Mouse (Mus musculus): ENCODE data around the gene 9530068E07Rik. TPM values are rescaled to one million over a fixed set of nuclear protein-coding genes. Genes with fewer than 3 reads are reported as not detected.

The 9530068E07Rik gene
- polyA plus RNA-seq, 1 experiment from 2014 or later = 122 TPM

DNA sequence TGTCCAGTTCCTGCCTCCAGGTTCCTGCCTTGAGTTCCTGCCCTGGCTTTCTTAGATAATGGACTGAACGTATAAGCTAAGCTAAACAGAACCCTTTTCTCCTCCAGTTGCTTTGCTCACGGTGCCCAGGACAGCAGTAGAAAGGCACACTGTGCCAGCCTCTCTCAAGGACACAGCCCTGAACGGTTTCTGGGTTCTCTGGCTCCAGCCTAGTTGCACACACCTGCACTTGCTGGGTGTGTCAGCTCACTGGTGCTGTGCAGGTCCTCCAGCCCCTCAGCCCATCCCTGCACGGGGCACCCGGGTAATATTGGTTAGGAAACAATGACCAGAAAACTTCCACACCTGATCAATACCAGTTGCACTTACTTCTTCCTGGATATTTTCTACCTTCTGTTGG, 35.9 kb downstream of the 9530068E07Rik start:
- Histone ChIP-seq H3K4me3 (replicated peaks) (no peak overlapping the region), H3K27ac (replicated peaks) (no peak overlapping the region), H3K4me2 (no peak overlapping the region), H3K9me3 (replicated peaks) (no peaks in the 10 kb centered on the region), H3K27me3 (replicated peaks) (peaks cover 29% of the 10 kb centered on the region), H3K9ac (replicated peaks) (no peak overlapping the region), H3K4me1 (peaks cover 12% of the 10 kb centered on the region), H3K36me3 (no peaks in the 10 kb centered on the region)
- WGBS = 85% methylated on average over 5 of the region's 5 CpGs
- no peak for ATAC-seq (ENCODE audit: low FRiP score)

DNA sequence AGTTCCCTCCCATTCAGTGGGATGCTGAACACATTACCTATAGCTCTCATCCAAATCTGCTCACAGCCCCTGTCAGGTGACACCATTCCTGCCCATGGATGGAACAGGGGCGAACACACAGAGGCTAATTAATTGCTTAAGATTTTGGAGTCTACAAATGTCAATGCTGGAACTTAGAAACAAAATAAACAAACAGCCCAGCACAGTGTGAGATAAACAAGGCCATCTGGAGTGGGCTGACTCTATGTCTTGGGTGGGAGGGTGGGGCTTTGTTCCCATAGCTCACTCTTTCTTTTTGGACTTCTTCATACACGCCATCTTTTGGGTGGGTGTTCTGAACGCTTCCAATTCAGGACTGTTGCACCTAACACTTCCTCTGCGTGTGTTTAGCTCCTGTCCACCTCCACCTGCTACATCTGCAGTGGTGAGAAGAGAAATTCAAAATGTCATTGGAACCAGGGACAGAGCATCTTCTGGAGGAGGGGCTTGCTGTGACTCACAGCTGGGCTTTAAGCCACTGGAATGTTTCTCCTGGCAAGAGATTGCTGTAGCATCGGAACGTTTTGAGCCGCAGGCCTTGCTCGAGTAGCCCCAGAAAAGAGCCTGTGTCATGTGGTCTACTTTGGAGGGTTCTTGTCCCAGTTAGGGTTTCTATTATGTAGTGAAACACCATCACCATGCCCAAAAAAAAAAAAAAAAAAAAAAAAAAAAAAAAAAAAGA, 37.0 kb downstream of the 9530068E07Rik start:
- ATAC-seq (ENCODE audit: low FRiP score) = no peak

DNA sequence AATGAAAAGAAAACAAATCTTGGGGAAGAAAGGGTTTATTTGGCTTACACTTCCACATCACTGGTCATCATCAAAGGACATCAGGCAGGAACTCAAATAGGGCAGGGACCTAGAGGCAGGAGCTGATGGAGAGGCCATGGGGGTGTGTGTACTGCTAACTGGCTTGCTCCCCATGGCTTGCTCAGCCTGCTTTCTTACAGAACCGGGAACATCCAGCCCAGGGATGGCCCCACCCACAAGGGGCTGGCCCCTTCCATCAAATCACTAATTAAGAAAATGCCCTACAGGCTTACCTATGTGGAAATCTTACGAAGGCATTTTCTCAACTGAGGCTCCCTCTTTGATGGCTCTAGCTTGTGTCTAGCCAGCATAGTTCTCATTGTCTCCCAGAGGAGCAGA, 37.6 kb downstream of the 9530068E07Rik start:
- peaks cover 21% of the 10 kb centered on the region for H3K4me1 ChIP-seq
- H3K36me3 ChIP-seq = no peaks in the 10 kb centered on the region
- ATAC-seq (ENCODE audit: low FRiP score) = no peak
- H3K4me3 ChIP-seq (replicated peaks) = no peak overlapping the region
- H3K9me3 ChIP-seq (replicated peaks) = no peaks in the 10 kb centered on the region
- no peak overlapping the region for H3K4me2 ChIP-seq
- no peak overlapping the region for H3K27ac ChIP-seq (replicated peaks)
- peaks cover 35% of the 10 kb centered on the region for H3K27me3 ChIP-seq (replicated peaks)
- H3K9ac ChIP-seq (replicated peaks) = no peak overlapping the region
- WGBS = 73% methylated on average over 2 of the region's 2 CpGs

More for the DNA sequence above, 37.0 kb downstream of the 9530068E07Rik start:
- Histone ChIP-seq H3K27me3 (replicated peaks) (peaks cover 33% of the 10 kb centered on the region), H3K4me3 (replicated peaks) (no peak overlapping the region), H3K4me1 (peaks cover 20% of the 10 kb centered on the region), H3K4me2 (no peak overlapping the region), H3K9ac (replicated peaks) (no peak overlapping the region), H3K9me3 (replicated peaks) (no peaks in the 10 kb centered on the region), H3K36me3 (no peaks in the 10 kb centered on the region), H3K27ac (replicated peaks) (no peak overlapping the region)
- 86% methylated on average over 8 of the region's 8 CpGs for WGBS

DNA sequence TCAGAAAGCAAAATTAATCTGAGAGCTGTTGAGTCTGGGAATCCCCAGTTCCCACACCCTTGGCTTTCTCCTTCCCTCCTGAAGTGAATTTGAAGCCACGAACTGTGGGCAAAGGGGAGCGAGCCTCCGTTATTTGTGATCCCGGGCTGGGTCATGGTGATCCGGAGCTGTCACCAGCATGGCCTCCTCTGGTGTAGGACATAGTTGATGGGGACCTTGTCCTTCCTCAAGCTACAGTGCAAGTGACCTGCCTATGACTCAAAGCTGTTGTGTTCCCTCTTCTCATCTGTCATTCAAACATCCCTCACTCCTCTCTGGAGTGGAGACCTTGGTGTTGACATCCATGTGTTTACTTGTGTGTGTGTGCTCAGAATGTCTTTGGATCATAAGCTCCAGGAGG, 39.2 kb downstream of the 9530068E07Rik start:
- WGBS = 91% methylated on average over 5 of the region's 5 CpGs
- H3K27me3 ChIP-seq (replicated peaks) = peaks cover 27% of the 10 kb centered on the region
- H3K36me3 ChIP-seq = no peaks in the 10 kb centered on the region
- no peak overlapping the region for H3K27ac ChIP-seq (replicated peaks)
- ATAC-seq (ENCODE audit: low FRiP score) = no peak
- no peak overlapping the region for H3K9ac ChIP-seq (replicated peaks)
- H3K4me1 ChIP-seq = peaks cover 21% of the 10 kb centered on the region
- no peak overlapping the region for H3K4me2 ChIP-seq
- H3K4me3 ChIP-seq (replicated peaks) = no peak overlapping the region
- H3K9me3 ChIP-seq (replicated peaks) = no peaks in the 10 kb centered on the region

DNA sequence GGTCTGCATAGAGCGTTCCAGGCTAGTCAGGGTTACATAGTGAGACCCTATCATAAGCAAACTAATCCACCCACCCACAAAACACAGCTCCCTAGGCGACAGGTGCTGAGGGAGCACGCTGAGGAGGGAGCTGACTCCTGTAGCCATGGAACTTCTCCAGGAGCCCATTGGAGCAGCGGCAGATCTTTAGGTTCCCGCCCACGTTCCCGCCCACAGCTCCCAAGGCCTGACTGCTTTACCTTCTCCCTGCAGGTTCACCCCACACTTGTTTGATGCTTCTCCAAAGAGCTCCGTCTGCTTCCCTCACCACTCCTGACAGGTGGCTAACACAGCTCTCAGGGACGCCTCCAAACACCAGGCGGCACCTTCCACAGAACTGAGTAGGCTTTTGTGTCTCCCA, 40.9 kb downstream of the 9530068E07Rik start:
- peak; percentile 28 for ATAC-seq (ENCODE audit: low FRiP score)
- Histone ChIP-seq H3K27me3 (replicated peaks) (peaks cover 22% of the 10 kb centered on the region), H3K27ac (replicated peaks) (no peak overlapping the region), H3K4me1 (peaks cover 24% of the 10 kb centered on the region), H3K36me3 (no peaks in the 10 kb centered on the region), H3K4me3 (replicated peaks) (no peak overlapping the region), H3K9me3 (replicated peaks) (no peaks in the 10 kb centered on the region), H3K9ac (replicated peaks) (no peak overlapping the region), H3K4me2 (0 out of 2 replicates have a peak overlapping the region, but pooled peaks have one; percentile 11)
- WGBS = 22% methylated on average over 10 of the region's 10 CpGs

DNA sequence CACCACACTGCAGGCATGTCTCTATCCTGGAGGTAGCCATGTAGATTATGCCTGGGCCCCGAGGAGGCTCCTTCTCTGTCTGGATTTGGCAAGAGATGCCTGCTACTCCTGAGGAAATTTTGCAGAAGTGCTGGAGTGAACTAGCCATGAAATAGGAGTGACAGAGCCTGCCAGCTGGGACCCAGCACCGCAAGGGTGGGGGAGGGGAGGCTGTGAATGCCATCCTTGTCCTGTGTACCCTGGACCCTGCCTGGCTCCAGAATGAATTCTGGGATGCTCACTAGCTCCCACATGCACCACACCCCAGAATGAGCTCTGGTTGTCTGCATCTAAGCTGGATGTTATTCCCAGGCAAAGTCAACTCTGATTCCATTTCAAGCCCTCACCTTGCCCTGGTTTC, 44.9 kb downstream of the 9530068E07Rik start:
- Histone ChIP-seq H3K4me3 (replicated peaks) (no peak overlapping the region), H3K36me3 (no peaks in the 10 kb centered on the region), H3K9ac (replicated peaks) (no peak overlapping the region), H3K27me3 (replicated peaks) (peaks cover 26% of the 10 kb centered on the region), H3K27ac (replicated peaks) (no peak overlapping the region), H3K4me1 (peaks cover 24% of the 10 kb centered on the region), H3K9me3 (replicated peaks) (no peaks in the 10 kb centered on the region), H3K4me2 (no peak overlapping the region)
- ATAC-seq (ENCODE audit: low FRiP score) = no peak
- WGBS = 50% methylated on average over 2 of the region's 2 CpGs

DNA sequence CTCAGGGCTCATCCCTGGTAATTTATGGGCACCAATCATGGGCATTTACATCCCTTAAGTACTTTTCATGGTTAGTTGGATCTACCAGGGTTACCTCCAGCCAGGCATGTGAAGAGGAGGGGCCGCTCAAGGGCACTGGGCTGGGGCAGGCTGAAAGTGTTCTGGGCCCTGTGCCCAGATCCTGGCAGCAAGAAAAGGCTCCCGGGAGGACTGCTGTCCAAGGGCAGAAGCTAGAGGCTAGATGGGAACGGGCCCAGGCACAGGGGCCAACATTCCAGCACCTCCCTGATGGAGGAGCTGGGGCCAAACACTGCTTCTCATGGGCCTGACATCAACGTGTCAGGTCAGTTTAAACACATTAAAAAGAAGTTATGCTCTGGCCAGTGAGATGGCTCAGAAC, 51.0 kb downstream of the 9530068E07Rik start:
- Histone ChIP-seq H3K27ac (replicated peaks) (no peak overlapping the region), H3K4me1 (peaks cover 6% of the 10 kb centered on the region; the same call in 1 of the 2 replicates), H3K36me3 (no peaks in the 10 kb centered on the region), H3K27me3 (replicated peaks) (peaks cover 18% of the 10 kb centered on the region; the same call in 1 of the 2 replicates), H3K4me3 (replicated peaks) (no peak overlapping the region), H3K9ac (replicated peaks) (no peak overlapping the region), H3K9me3 (replicated peaks) (no peaks in the 10 kb centered on the region), H3K4me2 (no peak overlapping the region)
- ATAC-seq (ENCODE audit: low FRiP score) = peak; percentile 80
- WGBS = 17% methylated on average over 4 of the region's 4 CpGs

DNA sequence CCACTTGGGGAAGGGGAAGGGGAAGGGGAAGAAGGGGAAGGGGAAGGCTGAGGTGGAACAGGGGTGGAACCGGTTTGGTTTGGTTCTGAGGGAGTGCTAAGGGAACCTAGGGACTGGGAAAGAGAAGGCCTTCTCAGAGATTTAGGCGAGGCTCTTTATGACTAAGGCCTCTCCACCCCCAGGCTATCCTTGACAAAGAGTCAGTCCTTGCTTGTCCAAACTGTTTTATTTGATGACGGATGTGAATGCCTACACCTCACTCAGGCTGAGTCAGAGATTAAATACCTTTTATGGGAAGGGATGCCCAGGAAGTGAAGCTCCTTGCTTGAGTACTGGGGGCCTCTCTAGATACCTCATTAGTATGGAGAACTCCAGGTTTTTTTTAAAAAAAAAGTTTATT, 52.8 kb downstream of the 9530068E07Rik start:
- no peak overlapping the region for H3K27ac ChIP-seq (replicated peaks)
- H3K9me3 ChIP-seq (replicated peaks) = no peaks in the 10 kb centered on the region
- peaks cover 6% of the 10 kb centered on the region; the same call in 1 of the 2 replicates for H3K4me1 ChIP-seq
- ATAC-seq (ENCODE audit: low FRiP score) = no peak
- no peak overlapping the region for H3K4me2 ChIP-seq
- 56% methylated on average over 3 of the region's 3 CpGs for WGBS
- no peaks in the 10 kb centered on the region for H3K36me3 ChIP-seq
- H3K4me3 ChIP-seq (replicated peaks) = no peak overlapping the region
- no peak overlapping the region for H3K9ac ChIP-seq (replicated peaks)
- H3K27me3 ChIP-seq (replicated peaks) = peaks cover 18% of the 10 kb centered on the region; the same call in 1 of the 2 replicates

DNA sequence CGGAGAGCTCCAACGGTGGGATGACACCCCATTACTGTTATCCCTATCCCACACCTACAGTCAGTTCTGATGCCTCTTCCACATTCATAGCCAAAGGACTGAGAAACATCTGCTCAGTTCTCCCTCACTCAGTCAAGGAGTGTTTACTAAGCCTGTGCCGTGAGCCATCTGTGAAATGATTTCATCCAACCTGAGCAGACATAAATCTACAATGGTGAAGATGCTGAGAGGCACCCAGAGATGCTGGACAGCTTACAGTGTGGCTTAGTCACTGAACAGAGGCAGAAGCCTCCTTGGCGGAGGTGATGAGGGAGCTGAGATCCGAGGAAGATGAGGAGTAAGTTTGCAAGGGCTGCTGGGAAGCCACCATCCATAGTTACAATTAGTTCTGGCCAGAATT, 62.1 kb downstream of the 9530068E07Rik start:
- 85% methylated on average over 5 of the region's 5 CpGs for WGBS
- no peak overlapping the region for H3K27ac ChIP-seq (replicated peaks)

More for the DNA sequence above, 62.1 kb downstream of the 9530068E07Rik start:
- H3K9ac ChIP-seq (replicated peaks) = no peak overlapping the region
- no peak overlapping the region for H3K4me3 ChIP-seq (replicated peaks)
- H3K36me3 ChIP-seq = no peaks in the 10 kb centered on the region
- peaks cover 4% of the 10 kb centered on the region; the same call in 1 of the 2 replicates for H3K4me1 ChIP-seq
- no peak for ATAC-seq (ENCODE audit: low FRiP score)
- H3K4me2 ChIP-seq = no peak overlapping the region
- no peaks in the 10 kb centered on the region for H3K27me3 ChIP-seq (replicated peaks)
- H3K9me3 ChIP-seq (replicated peaks) = no peaks in the 10 kb centered on the region

Other genes with a start within 250 kb of the 9530068E07Rik start
- gene Olfr1371, start 182.4 kb upstream of the 9530068E07Rik start, polyA plus RNA-seq (2015; fragmentation: Nextera tagmentation; extraction: Ambion mirVana) = not detected in 2 replicates
- gene Skp1a, start 164.4 kb upstream of the 9530068E07Rik start, polyA plus RNA-seq (2015; fragmentation: Nextera tagmentation; extraction: Ambion mirVana) = 1,008 and 1,082 TPM in 2 replicates
- 5.0 and 50.9 TPM in 2 replicates for gene Tcf7, start 113.4 kb upstream of the 9530068E07Rik start, polyA plus RNA-seq (2015; fragmentation: Nextera tagmentation; extraction: Ambion mirVana)
- gene Vdac1, start 35.6 kb upstream of the 9530068E07Rik start, polyA plus RNA-seq (2015; fragmentation: Nextera tagmentation; extraction: Ambion mirVana) = 362 and 402 TPM in 2 replicates

Measured in neural tube, embryonic 15.5 days (tissue).